Mouse (Mus musculus) G1E (cell line): ENCODE measurements around the gene Col13a1.

Experiments used
- CTCF ChIP-seq: IDR thresholded peaks from 2 replicates; pipeline ENCODE4 v1.5.1; 2012; ENCODE audit warnings: low read depth, low read length, inconsistent platforms, mixed read lengths
- GATA1 ChIP-seq: IDR thresholded peaks from 2 replicates; pipeline ENCODE4 v1.6.1; 2012; ENCODE audit warnings: borderline replicate concordance, low read length, inconsistent platforms, mixed read lengths
- GATA2 ChIP-seq: IDR thresholded peaks from 2 replicates; pipeline ENCODE4 v1.6.1; 2012; ENCODE audit warnings: low read depth, low read length, inconsistent platforms, borderline replicate concordance
- POLR2AphosphoS5 ChIP-seq: IDR thresholded peaks from 2 replicates; pipeline ENCODE4 v1.6.1; 2012; ENCODE audit warnings: low read depth, low read length, inconsistent platforms; ENCODE audit not compliant: insufficient replicate concordance
- TAL1 ChIP-seq: conservative IDR thresholded peaks from 2 replicates; pipeline ENCODE4 v1.6.1; 2012; ENCODE audit warnings: low read depth, low read length, inconsistent platforms, mixed read lengths

GRCm38 (mm10) chr10:61838769-61839168 lies 140.1 kb downstream of the Col13a1 start:
- no peak for TF ChIP-seq POLR2AphosphoS5
- peak; percentile 64 for TF ChIP-seq CTCF
- no peak for TF ChIP-seq GATA1
- TF ChIP-seq TAL1 = no peak
- TF ChIP-seq GATA2 = no peak
